Mouse (Mus musculus) stomach, postnatal 0 days (tissue): ENCODE measurements at regions not wholly inside any gene's neighbourhood (a gene's known extent, or its start where the extent isn't known, plus 50 kb on each side); places are given as distances from the start of the nearest gene placed in this dataset.

Experiments used
- CTCF ChIP-seq: IDR thresholded peaks from 2 replicates; pipeline ENCODE4 v1.5.1; 2016; ENCODE audit warnings: antibody characterized with exemption, low read depth, mild to moderate bottlenecking, moderate library complexity
- EP300 ChIP-seq: optimal IDR thresholded peaks from 2 replicates; pipeline ENCODE3; 2016; ENCODE audit warnings: antibody characterized with exemption

DNA sequence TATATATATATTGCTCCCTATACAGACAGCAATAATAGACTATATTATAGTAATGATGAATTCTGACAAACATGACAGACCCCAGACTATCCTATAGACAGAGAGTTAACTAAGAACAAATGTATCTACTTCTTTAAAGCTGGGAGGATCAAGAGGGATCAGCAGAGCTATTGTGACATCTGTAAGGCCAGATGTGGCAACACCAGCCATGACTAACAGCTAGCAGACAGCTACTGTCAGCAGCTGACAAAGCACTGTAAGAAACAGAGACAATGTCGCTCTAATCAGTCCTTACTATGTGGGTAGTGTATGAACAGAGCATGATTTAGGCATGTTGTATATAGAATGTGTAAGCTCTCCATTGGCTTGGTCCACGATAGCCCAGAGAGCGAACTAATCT is 253.8 kb upstream of the Fshr start:
- TF ChIP-seq CTCF (no peak), EP300 (no peak)
